Comparison of ENCODE assay signal across 8 mouse cellular contexts in the genomic region with DNA sequence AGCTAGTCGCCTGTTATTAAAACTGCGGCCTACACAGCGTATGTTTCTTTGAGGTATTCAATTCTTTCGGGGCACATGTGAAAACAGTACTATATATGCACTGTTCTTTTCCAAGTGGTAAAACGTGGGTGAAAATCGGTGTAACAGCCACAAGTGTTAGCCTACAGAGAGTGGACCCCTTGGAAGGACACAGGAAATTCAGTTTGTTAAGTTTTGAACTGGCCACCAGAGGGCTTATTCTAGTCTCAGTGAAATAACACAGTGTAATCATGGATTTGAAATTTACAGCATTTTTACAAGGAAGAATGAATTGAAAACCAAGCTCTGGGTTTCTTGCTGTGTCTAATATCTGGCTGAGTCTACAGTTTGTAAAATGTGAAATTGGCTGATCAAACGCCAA.
A peak's percentile ranks its signal among the peaks of the same experiment; 100 is the strongest.
DNase-seq lines count a peak whose midpoint lies in the region; ATAC-seq lines count a peak whose summit lies in the region.

No protein-coding gene starts in this region.

- no peaks in the 10 kb centered on the region for H3K36me3 ChIP-seq in kidney, embryonic 14.5 days (ENCODE audit: control insufficient read depth, insufficient read depth, low read length)
- no peaks in the 10 kb centered on the region for H3K36me3 ChIP-seq in liver, embryonic 15.5 days (replicated peaks)

- no peak overlapping the region for H3K4me2 ChIP-seq in kidney, embryonic 14.5 days (replicated peaks; ENCODE audit: low read depth, low read length)
- H3K4me2 ChIP-seq in liver, embryonic 15.5 days, result peak overlapping the region; percentile 23; the same call in 1 of the 2 replicates

- WGBS in kidney, embryonic 14.5 days, result 82% methylated on average over 7 of the region's 7 CpGs
- 62% methylated on average over 7 of the region's 7 CpGs for WGBS in liver, embryonic 15.5 days (ENCODE audit: insufficient replicate concordance)

- no peaks in the 10 kb centered on the region for H3K9me3 ChIP-seq in kidney, embryonic 14.5 days (ENCODE audit: control insufficient read depth, low read length)
- no peaks in the 10 kb centered on the region for H3K9me3 ChIP-seq in liver, embryonic 15.5 days (replicated peaks)

- intact Hi-C loops in gastrocnemius, postnatal 14 days (cut with DNase I; ENCODE audit: low total_unique reads), result loop anchor here (5.0 kb wide), 1 partner anchor 231 kb away; no protein-coding TSS in a partner anchor

- H3K27me3 ChIP-seq in kidney, embryonic 14.5 days (ENCODE audit: control insufficient read depth, insufficient read depth, low read length), result no peaks in the 10 kb centered on the region
- no peaks in the 10 kb centered on the region for H3K27me3 ChIP-seq in liver, embryonic 15.5 days

- no peak overlapping the region for H3K9ac ChIP-seq in kidney, embryonic 14.5 days (ENCODE audit: low read depth, low read length)
- H3K9ac ChIP-seq in liver, embryonic 15.5 days, result no peak overlapping the region

- no peak; the same call in 1 of the 2 replicates for ATAC-seq in kidney, embryonic 14.5 days (ENCODE audit: low FRiP score, low TSS enrichment)
- 0 out of 2 replicates have a peak, but pooled peaks have one; percentile 23 for ATAC-seq in liver, embryonic 15.5 days (ENCODE audit: insufficient read depth)

- no peaks in the 10 kb centered on the region for H3K4me1 ChIP-seq in kidney, embryonic 14.5 days (ENCODE audit: control insufficient read depth, insufficient read depth, low read length)
- H3K4me1 ChIP-seq in liver, embryonic 15.5 days (replicated peaks), result no peaks in the 10 kb centered on the region

- H3K27ac ChIP-seq in kidney, embryonic 14.5 days (ENCODE audit: low read depth, low read length), result no peak overlapping the region
- H3K27ac ChIP-seq in liver, embryonic 15.5 days (replicated peaks), result peak overlapping the region; percentile 61; the same call in 1 of the 2 replicates

- DNase-seq in embryo, embryonic 10 days (ENCODE audit: low spot score), result peak; percentile 56
- DNase-seq in embryo, embryonic 9.5 days (ENCODE audit: extremely low spot score), result no peak
- peak; percentile 7 to 29 for DNase-seq in kidney, postnatal 4 days
- DNase-seq in brain, adult 2 months (ENCODE audit: low read depth, low spot score), result peak; percentile 36
- DNase-seq in gastrocnemius, postnatal 14 days, result no peak
- DNase-seq in layer of hippocampus, postnatal 10 days (ENCODE audit: low spot score in 2 of 2), result no peak

- H3K4me3 ChIP-seq in kidney, embryonic 14.5 days (ENCODE audit: low read length), result no peak overlapping the region
- no peak overlapping the region for H3K4me3 ChIP-seq in liver, embryonic 15.5 days (replicated peaks)

Comparison
In these comparisons a context has a peak if more than half of its experiments do, and no peak if none do; other contexts are left out.
1. DNase-seq: peak in embryo, embryonic 10 days (single experiment), kidney, postnatal 4 days (2 of 2) and brain, adult 2 months (single experiment); none in embryo, embryonic 9.5 days (single experiment), gastrocnemius, postnatal 14 days (single experiment) and layer of hippocampus, postnatal 10 days (0 of 2).